Mouse (Mus musculus): ENCODE data around the gene Gm10563.
"Not testable (repeated sequence)": the region's sequence is repeated elsewhere in the genome, so short reads cannot be mapped to it uniquely, and the experiment has no call there.

The Gm10563 gene

DNA sequence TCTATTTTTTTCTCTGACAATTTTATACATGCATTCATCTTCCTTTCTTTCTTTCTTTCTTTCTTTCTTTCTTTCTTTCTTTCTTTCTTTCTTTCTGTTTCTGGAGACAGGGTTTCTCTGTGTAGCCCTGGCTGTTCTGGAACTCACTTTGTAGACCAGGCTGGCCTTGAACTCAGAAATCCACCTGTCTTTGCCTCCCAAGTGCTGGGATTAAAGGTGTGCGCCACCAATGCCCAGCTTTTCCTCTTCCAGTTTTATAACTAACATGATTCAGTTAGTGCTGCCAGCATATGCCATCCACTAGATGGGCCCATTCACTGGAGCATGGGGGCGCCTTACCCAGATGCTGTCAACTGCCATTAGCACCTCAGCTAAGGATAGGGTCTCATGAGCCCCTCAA lies at the start of gene Gm10563:
Gm10563 (minus strand) TSS at position 101 of the 400 bp plus-strand sequence.
- not testable (repeated sequence) for DNase-seq (ENCODE audit: low spot score in 2 of 2)

DNA sequence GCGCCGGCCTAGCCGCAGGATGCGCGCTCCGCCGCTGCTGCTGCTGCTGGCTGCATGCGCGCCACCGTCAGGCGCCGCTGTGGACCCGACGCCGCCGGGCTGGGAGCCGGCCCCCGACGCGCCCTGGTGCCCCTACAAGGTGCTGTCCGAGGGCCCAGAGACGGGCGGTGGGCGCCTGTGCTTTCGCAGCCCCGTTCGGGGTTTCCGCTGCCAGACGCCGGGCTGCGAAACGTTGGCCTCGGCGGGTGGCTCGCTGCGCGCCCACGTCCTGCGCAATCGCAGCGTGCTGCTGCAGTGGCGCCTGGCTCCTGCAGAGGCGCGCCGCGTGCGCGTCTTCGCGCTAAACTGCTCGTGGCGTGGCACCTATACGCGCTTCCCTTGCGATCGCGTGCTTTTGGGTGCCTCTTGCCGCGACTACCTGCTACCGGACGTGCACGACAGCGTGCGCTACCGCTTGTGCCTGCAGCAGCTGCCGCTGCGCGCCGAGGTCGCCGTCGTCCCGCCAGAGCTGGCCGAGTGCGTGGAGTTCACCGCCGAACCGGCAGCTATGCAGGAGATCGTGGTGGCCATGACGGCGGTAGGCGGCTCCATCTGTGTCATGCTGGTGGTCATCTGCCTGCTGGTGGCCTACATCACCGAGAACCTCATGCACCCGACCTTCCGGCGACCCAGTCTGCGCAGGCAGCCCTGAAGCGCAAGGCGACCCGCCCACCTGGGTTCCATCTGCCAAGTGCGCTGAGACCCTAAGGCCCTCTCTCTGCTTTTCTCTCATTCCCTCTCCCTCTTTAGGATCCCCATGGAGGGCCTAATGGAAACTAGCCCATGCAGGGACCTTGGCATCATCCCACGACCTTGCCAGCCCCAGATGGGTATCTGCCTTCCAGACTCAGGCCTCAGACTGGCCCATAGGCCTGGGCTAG lies 49.5 kb upstream of the Gm10563 start:
- peak; percentile 51 to 74 for DNase-seq (ENCODE audit: low spot score in 2 of 2)

GRCm38 (mm10) chr4:155694111-155694481 lies 48.9 kb upstream of the Gm10563 start, which contains the start of gene Fndc10:
Gene Fndc10, plus strand, starts transcription at chr4:155694342.
- peak in 1 of 2 experiments; percentile 26 for DNase-seq (ENCODE audit: low spot score in 2 of 2)

DNA sequence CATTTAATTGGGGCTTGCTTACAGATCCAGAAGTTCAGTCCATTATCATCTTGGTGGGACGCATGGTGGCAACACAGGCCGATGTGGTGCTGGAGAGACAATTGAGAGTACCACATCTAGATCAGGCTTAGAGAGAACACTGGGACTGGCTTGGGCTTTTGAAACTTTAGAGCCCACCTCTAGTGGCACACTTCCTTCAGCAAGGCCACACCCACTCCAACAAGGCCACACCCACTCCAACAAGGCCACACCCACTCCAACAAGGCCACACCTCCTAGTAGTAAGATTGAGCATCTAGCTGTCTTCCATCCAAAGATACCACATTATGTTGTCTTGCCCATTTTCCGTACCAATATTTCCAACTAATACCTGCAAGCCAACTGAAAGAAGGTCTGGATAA lies 47.2 kb upstream of the Gm10563 start:
- peak in 1 of 2 experiments; percentile 38 for DNase-seq (ENCODE audit: low spot score in 2 of 2)

DNA sequence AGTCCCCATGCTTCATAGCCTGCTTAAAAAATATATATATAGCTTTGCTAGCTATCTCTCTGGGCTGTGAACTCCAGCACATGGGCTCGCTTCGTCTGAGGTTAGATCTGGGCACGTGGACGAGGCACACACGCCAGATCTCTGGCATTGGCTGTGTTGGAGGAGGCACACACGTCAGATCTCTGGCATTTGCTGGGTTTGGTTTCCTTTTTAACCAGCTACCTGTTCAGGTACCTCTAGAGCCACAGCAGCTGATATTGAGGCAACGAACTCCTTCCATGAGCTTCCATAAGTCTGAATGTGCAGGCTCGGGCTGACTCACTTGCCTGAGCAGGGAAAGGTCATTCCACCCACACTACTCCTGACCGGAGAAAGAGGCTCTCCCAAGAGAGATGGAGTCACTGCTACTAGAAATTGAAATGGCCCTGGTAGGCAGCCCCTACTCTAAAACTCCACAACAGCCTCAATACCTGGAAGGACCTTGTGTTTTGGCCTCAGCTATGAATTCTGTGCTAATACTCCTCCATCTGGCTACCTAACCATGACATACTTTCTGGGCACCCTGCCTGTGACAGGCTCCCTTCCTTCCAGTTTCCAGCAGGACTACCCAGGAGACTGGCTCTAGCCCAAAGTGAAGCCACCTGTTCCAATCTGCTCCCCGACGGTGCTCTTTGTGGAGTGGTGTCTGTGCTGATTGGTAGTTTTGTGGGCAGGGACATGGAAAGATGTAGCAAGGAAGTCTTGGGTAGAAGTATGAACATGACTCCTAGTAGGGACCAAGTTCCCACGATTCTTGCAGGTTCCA lies 45.6 kb upstream of the Gm10563 start:
- DNase-seq (ENCODE audit: low spot score in 2 of 2), result no peak

DNA sequence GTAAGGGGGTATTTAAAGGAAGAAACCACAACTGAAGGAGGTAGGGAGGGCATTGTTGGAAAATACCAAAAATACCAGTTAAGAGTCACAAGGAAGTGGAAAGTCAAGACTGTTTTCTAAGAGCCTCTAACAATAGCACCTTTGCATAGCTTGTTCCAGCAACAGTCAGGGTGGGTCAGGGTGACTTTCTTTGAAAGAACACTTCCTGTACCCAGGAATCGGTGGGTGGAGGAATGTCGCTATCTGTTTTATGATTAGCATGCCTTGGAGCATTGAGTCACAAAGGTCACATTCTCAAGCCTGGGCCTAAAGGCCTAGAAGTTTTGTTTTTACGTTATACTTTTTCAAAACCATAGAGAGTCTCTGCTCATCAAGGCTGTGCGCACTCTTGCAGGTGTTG lies 42.6 kb upstream of the Gm10563 start:
- DNase-seq (ENCODE audit: low spot score in 2 of 2), result not testable (repeated sequence)

- DNase-seq (ENCODE audit: low spot score in 2 of 2), result not testable (repeated sequence)
These were observed 38.6 kb upstream of the Gm10563 start for GRCm38 (mm10) chr4:155683670-155684277.

GRCm38 (mm10) chr4:155675991-155676390 lies 30.8 kb upstream of the Gm10563 start:
- peak in 1 of 2 experiments; percentile 40 for DNase-seq (ENCODE audit: low spot score in 2 of 2)

DNA sequence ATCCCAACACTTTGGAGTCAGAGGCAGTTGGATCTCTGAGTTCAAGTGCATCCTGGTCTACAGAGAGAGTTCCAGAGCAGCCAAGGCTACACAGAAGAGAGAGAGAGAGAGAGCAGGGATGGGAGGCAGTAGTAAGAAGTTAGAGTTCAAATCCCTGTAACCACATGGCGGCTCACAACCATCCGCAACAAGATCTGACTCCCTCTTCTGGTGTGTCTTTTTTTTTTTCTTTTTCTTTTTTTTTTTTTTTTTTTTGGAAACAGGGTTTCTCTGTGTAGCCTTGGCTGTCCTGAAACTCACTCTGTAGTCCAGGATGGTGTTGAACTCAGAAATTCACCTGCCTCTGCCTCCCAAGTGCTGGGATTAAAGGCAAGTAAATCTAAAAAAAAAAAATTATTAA lies 26.9 kb upstream of the Gm10563 start:
- DNase-seq (ENCODE audit: low spot score in 2 of 2), result no peak

GRCm38 (mm10) chr4:155670236-155670635 lies 25.0 kb upstream of the Gm10563 start:
- DNase-seq (ENCODE audit: low spot score in 2 of 2), result not testable (repeated sequence)

- DNase-seq (ENCODE audit: low spot score in 2 of 2), result no peak
These were observed 24.4 kb upstream of the Gm10563 start for GRCm38 (mm10) chr4:155669598-155670075.

DNA sequence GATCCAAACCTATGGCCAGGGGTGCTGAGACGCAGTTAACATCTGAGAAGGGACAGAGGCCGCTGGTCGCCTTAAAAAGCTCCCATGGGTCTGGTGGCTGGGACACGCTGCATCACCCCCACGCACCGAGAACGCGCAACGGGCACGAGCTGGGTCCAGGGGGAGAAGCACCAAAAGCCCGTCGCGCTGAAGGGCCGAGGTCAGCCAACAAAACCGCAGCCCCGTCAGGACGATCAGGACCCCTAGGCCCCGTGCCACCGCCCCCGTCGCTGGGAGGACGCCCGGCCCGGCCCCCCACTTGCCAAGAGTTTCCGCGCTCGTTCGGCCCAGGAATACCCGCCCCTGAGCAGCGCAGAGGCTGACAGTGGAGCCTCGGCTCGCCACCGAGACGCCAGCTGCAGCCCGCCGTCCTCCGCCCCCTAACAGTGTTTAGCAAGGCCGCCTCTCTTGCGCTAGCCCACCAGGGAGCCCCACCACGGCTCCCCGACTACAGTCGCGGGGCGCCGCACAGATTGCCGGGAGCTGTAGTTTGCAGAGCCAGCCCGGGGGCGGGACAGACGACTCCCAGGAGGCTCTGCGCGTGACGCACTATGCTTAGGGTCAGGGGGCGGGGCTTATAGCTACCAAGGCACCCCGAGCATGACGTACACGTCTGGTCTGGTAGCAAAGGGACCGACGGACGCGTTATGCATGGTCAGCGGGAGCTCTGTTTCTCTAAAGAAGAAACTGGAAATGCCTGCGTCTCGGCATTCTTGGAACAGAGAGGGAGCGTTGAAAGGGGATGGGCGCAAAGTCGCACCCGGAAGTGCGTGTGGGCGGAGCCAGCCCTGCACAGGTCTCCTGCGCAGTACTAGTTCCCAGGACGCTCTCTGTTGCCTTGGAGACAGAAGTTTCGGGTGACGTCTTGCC lies 23.7 kb upstream of the Gm10563 start, which contains the start of gene Mib2:
Mib2 (minus strand) TSS at position 510 of the 909 bp plus-strand sequence.
- DNase-seq (ENCODE audit: low spot score in 2 of 2), result peak; percentile 97 to 98

DNA sequence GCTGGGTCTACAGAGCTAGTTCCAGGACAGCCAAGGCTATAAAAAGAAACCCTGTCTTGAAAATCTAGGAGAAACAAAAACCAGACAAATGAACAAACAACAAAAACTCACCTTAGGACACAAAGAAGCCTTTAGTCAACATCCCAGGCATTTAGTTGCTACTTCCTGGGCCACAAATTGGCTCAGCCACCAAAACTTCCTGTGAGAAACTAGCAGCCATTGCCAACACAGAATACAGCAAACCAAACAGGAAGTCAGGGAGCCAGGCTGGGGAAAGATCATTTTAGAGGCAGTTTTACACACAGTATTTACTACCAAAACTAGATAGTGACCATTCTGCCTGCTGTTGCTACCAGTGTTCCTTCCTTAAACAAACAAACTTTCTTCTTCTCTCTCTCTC lies 21.7 kb upstream of the Gm10563 start:
- no peak for DNase-seq (ENCODE audit: low spot score in 2 of 2)

DNA sequence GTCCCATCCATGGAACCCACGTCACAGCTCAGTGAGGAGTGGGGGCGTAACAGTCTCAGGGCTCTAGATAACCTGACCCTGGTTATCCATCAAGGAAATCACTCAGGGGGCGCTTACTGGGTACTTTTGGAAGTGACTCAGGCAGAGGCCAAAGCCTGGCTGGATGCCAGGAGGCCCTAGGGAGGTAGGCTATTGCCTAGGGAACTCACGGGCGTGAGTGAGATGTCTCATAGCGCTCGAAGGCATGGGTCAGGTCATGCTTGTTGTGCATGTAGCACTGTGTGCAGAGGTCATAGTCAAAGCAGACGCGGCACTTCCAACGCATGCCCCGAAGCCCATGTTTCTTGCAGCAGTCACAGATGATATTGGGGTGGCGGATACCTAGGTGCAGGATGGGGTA lies 15.4 kb upstream of the Gm10563 start:
- DNase-seq (ENCODE audit: low spot score in 2 of 2), result no peak

- no peak for DNase-seq (ENCODE audit: low spot score in 2 of 2)
These were observed 13.8 kb upstream of the Gm10563 start for GRCm38 (mm10) chr4:155658961-155659360.

DNA sequence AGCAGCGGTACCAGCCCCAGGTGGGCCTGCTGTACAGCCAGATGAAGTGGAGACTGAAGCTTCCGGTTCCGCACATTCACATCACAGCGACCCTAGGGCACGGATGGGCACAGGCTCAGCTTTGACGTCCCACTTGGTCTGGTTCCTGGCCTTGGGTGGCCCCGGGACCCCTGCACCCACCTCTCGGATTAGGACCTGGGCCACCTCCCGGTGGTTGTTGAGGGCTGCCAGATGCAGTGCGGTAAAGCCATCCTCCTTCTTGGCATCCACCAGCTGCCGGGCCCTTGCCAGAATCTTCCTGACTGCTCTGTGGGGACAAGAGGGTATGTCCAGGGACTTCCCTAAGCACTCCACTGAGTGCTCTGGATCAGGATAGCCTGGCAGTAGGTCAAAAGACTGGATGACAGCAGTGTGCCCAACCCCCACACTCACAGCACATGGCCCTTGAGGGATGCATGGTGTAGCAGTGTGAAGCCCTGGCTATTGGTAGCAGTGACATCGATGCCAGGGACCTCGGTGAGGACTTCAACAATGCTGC lies 11.1 kb upstream of the Gm10563 start:
- no peak for DNase-seq (ENCODE audit: low spot score in 2 of 2)

- peak; percentile 28 to 51 for DNase-seq (ENCODE audit: low spot score in 2 of 2)
These were observed 9.5 kb upstream of the Gm10563 start for GRCm38 (mm10) chr4:155654456-155655298.

GRCm38 (mm10) chr4:155654183-155654455 lies 8.9 kb upstream of the Gm10563 start:
- DNase-seq (ENCODE audit: low spot score in 2 of 2), result no peak

GRCm38 (mm10) chr4:155653451-155654182 lies 8.4 kb upstream of the Gm10563 start:
- DNase-seq (ENCODE audit: low spot score in 2 of 2), result no peak
